Mouse (Mus musculus): Measurements from ENCODE around the gene Zfp523.

Gene Zfp523

GRCm38 (mm10) chr17:28246640-28247039, 69.7 kb downstream of the Zfp523 start:
- no peak for DNase-seq (ENCODE audit: low read depth)

DNA sequence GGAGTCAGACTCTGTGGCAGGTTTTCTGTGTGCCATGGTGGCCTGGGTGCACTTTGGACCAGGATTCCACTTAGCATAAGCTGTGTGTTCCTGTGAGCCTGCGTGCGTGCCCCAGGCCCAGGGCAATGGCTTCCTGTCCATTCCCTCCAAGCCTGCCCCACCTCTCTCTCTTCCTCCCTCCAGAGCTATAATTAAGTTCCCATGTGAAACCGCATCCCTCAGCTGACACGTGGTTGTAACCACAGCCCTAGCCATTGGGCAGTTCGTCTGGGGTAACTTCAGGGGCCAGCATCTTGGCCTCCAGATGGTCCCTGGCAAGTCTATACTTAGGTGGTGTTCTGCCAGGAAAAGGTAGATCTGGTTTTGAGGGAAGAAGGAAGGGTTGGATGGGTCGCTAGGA, 70.7 kb downstream of the Zfp523 start:
- DNase-seq (ENCODE audit: low read depth) = no peak

DNA sequence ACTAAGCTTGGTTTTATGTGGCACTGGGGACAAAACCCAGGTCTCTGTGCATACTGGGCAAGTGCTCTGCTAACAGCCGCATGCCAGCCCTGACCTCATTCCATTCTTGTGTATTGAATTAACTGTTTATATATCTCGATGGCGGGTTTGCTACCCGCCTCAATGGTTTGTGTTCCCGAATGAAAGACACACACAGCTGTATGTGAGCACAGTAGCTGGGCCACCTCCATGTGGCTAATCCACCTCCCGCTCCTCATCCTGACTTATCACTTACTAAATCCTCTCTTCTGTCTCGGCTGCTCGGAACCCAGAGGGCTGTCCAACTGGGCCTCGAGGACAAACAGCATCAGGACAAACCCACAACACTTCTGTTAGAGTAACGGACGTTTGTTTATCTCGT, 72.1 kb downstream of the Zfp523 start:
- DNase-seq (ENCODE audit: low read depth) = no peak

DNA sequence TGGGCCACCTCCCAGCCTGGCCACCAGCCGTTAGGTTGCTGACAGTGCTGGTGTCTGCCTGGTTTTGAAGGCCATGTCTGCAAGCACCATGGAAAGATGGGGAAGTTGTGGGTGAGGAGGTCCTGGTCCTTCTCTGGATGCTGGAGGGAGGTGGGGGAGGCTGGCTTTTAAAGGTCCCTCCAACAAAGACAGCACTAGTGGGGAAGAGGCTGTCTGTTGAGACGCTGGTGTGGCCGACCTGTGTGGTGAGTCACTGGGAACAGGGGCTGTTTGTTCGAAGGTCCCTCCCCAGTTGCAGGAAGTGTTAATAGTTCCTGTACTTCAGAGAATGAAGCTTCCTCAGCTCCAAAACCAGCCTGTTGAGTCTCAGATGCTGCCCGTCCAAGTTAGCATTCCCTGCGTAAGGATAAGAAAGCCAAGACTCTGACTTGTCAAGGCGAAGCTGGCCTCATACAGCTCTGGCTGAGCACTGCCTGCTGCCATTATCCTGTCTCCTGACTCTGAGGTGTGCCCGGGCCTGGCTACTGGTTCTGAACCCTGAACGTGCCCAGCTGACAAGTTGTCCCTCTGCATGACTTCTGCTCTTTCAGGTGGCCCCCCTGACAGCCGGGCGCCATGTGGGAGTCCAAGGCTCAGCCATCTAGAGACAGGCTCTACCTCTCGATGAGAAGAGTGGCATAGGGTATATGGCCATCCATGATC, 74.8 kb downstream of the Zfp523 start:
- no peak for DNase-seq (ENCODE audit: low read depth)

DNA sequence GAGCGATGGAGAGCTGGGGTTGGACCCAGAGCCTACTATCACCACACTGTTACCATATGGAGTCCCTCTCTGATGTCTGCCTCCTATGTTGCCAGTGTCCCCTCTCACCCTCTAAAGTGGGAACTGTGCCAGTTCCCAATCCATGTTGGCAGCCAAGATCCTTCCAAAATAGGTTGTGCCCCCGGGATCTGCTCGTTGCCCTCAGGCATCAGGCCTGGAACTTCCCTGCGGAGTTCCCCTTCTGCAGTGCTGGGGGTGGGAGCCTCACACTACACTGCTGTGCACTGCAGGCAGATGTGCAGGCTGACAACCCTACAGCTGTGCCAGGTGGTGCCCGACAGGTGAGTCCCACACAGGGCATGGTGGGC, 75.3 kb downstream of the Zfp523 start:
- DNase-seq (ENCODE audit: low read depth) = no peak

GRCm38 (mm10) chr17:28253216-28253615, 76.3 kb downstream of the Zfp523 start:
- DNase-seq (ENCODE audit: low read depth) = no peak

DNA sequence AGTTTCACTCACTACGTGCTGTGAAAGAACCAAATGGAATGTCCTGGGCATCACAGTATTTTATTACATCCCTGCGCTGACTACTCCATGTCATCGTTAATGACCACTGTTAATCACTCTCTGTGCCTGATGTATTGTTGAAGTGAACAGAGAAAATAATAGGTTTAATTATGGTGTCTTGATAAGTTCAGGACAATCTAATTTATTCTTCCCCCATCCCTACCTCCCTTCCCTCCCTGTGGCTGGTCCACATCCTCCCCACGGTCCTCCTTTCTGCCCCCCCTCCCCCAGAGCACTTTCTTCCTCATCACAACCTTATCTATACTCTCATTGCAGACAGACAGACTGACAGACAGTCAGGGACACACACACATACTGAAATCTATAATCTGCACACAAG, 77.9 kb downstream of the Zfp523 start:
- no peak for DNase-seq (ENCODE audit: low read depth)

All from c-Kit-positive CD71-positive TER-119-negative erythroid progenitor cells, embryonic 14.5 days (primary cell).